Mouse (Mus musculus): ENCODE data around the gene Inava.

Gene Inava

DNA sequence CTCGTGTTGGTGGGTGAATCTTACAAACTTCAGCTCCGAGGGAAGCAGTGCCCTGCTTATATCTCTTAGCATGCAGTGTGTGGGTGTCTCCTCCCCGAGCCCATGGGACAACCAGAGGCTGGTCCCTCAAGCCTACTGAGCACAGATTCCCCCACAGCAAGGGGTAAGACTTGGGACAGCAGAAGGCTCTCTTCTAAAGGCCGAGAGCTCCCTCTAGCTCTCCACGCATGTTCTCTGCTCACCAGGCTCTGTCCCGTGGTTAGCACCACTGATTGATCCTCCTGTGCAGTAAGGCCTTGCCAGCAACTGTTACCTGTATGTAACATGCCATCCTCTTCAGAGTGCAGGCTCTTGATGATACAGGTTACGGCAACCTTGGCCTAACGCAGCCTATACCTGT lies 66.4 kb downstream of the Inava start:
- no peak for DNase-seq (ENCODE audit: extremely low read depth, low read depth)

DNA sequence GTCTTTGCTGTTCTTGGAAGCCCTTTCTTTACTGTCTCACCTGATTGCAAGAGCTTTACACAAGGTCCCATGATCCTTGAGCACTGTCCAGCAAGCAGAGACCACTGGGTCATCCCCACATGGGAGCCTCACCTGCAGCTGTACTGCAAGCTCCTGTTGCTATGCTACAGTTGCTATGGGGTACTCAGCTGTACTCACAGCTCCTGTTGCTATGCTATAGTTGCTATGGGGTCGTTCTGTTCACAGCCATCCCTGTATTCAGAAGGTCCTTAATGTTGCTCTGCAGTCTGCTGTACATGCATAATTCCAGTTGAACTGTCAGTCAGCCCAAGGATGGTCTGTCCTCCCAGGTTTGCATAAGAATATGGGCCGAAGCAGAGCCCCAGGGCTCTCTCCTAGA lies 68.6 kb downstream of the Inava start:
- DNase-seq (ENCODE audit: extremely low read depth, low read depth): no peak

All from MEL-GATA-1-ER (cell line).